Mouse (Mus musculus) heart, postnatal 36 days (tissue): Measurements from ENCODE around the gene Baz1b. TPM values are rescaled to one million over a fixed set of nuclear protein-coding genes. Genes with fewer than 3 reads are reported as not detected.

Experiments
- DNase-seq, 2 experiments: peaks; one replicate each; pipeline ENCODE4 v3.0.0; 2021 to 2022
- intact Hi-C: fragments of 180-260 bp; cut with DNase I; formaldehyde crosslinking; loops from one replicate; pipeline ENCODE4 v1.15.1; 2025
- total RNA-seq, 2 experiments: library from RNA; stranded (reverse); gene quantifications; 2 replicates each; pipeline ENCODE4 v1.2.3; 2021

Baz1b gene
- total RNA-seq, 2 experiments from 2014 or later = 41.4 to 43.0 TPM

DNA sequence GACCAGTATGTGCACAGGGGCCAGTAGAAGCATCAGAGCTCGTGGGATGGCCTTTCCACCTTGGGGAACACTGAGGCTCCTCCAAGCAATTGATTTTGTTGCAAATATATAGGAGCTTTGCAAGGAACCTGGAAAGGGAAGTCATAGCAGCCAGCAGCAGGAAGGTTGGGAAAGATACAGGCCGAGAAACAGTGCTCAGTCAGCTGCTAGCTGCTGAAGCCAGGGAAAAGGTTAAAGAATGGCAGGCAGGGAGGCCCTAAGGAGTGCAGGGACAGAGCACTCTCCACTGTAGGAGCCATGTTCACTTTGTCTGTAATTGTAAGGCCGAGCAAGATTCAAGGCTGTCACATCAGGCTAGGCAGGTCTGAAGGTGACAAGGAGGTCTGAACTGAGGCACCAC, 8.5 kb upstream of the Baz1b start:
- no peak for DNase-seq
- intact Hi-C loops = no loop called here

DNA sequence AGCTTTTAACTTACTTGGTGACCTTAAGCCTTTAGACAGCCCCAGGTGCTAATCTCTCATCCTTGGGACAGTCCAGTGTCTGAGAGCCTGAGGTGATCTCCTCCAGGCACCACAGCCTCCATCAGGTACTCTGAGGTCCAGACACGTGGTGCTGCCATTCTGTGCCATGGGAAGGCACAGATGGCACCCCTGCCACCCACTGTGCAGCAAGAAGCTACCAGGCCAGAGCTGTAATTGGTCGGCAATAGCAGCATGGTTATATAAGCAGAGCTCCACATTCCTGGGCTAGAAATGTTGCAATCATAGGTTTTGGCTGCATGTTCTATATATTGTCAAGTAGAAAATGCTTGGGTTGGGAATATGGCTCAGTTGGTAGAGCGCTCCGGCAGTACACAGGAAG, 8.1 kb upstream of the Baz1b start:
- intact Hi-C loops = no loop called here
- no peak for DNase-seq

DNA sequence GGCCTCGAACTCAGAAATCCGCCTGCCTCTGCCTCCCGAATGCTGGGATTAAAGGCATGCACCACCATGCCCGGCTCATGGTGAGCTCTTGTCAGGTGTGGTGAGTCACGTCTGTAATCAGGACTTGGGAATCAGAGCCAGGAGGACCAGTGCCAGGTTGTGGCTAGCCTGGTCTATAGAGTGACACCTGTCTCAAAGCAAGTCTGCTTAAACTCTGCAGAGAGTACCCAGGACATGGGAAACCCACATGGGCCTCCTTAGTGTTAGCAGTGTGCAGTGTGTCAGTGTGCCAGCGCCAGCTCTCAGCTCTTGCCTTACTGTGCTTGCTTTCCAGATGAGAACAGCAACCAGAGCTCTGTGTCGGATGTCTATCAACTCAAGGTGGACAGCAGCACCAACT, 7.4 kb upstream of the Baz1b start:
- no peak for DNase-seq
- intact Hi-C loops = no loop called here

DNA sequence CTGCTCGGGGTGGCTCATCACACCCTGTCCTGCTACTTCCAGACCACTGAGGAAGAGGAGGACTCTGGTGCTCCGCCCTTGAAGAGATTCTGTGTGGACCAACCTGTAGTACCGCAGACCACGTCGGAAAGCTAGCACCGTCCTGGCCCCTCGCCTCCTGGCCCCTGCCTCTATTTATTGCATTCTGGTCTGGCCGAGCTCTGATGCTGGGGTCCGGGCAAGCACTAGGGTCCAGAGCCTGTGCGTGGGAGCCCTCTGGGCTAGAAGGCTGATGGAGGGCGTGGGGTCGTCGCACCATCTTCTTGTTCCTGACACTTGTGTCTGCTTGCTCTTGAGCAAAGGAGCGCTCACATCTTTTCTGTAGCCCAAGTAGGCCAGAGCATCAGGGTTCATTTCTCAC, 6.3 kb upstream of the Baz1b start:
- intact Hi-C loops = no loop called here
- no peak for DNase-seq

DNA sequence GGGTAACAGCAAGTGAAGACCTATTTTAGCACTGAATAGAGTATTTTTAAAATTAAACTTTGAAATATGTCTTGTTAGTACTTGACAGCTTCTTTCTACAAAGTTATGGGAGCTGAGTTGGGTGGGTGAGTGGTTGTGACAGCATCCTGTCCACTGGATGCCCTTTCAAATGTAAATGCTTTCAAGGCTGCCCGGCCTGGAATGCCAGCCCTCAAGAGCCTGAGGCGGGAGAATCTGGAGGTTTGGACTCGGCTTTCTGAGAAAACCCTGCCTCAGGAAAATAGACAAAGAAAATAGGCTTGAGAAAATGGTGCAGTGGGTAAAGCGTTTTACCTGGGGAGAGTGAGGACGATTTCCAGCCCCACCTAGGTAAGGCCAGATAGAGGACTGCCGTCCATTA, 5.3 kb upstream of the Baz1b start:
- no peak for DNase-seq
- intact Hi-C loops = no loop called here

DNA sequence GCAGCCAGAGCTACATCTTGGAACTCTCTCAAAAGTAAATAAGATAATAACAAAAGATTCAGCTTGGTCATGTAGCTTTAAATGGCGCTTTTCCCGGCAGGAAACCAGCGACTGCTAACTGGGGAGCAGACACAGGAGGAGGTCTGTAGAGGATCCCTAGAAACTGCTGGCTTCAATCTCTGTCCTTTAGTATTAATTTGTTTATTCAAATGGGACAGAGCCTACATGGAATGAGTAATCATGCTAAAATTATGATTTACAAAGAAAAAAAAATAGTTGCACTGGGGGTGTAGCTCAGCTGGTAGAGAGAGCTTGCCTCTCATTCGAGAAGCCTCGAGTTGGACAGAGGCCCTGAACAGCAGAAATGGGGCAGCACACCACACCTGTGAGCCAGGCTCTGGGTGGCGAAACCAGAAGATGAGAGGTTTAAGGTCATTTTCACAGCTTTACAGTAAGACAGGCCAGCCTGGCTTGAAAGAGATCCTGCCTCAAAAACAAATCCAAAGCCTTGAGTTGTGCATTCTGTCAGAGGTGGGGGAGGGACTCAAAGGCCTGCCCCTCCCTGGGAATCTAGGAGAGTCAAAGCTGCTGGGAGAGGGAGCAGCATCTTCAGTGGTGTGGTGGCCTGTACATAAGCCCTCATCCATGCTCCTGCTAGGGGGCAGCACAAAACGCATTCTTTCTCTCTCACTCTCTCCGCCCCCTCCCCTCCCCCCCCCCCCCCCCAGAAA, 3.8 kb upstream of the Baz1b start:
- intact Hi-C loops = no loop called here

DNA sequence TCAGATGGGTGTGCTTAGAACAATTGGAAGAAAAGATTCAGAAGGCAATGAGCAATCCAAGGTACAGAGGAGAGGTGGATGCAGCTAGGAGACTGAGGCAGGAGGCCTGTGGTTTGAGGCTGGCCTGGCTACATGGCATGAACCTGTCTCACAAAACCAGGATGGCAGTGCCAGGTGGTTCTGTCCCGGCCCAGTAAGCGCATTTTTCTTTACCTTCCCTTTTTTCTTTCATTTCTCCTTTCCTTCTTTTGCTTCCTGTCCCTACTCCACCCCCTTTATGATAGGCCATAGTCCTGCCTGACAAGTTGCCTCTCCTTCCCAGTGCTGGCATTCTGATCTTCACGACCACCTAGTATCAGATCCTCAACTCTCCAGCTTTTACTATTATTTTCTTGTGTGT, 2.0 kb upstream of the Baz1b start:
- intact Hi-C loops = loop anchor here (1.0 to 5.0 kb wide), 2 partner anchors 16 to 123 kb away; partner anchors contain the start of genes Bud23 and Dnajc30
- DNase-seq = no peak

More for the DNA sequence above, 3.8 kb upstream of the Baz1b start:
- DNase-seq = no peak

DNA sequence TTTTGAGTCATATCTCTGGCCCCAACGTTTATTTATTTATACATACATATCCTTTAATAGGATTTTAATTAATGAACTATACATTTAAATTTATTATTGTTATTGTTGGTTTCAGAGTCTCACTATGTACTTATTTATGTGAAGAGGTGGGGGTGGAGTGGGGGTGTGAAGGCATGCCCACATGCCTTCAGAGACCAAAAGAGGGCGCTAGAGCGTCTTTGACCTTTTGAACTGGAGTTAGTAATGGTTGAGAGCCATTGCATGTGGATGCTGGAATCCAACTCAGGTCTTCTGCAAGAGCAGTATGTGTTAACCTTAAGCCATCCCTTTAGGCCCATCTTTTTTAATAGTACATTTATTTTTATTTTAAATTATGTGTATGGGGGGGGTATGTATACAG, 1.5 kb upstream of the Baz1b start:
- intact Hi-C loops = loop anchor here (1.0 to 5.0 kb wide), 2 partner anchors 16 to 123 kb away; partner anchors contain the start of genes Bud23 and Dnajc30
- DNase-seq = no peak

DNA sequence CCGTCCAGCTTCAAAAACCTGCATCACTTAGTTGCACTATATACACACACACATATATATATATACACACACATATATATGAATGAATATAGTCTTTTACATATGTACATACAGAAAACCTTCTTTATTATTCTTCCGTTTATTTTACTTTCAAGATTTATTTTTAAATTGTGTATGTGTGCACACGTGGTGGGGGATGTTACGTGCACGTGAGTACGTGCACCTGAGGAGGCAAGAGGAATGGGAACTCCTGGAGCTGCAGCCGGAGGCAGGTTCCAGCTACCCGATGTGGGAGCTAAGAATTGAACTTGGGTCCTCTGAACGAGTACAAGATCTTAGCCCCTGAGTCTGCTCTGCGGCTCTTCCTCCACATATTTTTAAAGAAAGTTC, 838 bp upstream of the Baz1b start:
- no peak for DNase-seq
- intact Hi-C loops = loop anchor here (5.0 kb wide), 1 partner anchor 124 kb away; the partner anchor contains the start of genes Bud23 and Dnajc30

DNA sequence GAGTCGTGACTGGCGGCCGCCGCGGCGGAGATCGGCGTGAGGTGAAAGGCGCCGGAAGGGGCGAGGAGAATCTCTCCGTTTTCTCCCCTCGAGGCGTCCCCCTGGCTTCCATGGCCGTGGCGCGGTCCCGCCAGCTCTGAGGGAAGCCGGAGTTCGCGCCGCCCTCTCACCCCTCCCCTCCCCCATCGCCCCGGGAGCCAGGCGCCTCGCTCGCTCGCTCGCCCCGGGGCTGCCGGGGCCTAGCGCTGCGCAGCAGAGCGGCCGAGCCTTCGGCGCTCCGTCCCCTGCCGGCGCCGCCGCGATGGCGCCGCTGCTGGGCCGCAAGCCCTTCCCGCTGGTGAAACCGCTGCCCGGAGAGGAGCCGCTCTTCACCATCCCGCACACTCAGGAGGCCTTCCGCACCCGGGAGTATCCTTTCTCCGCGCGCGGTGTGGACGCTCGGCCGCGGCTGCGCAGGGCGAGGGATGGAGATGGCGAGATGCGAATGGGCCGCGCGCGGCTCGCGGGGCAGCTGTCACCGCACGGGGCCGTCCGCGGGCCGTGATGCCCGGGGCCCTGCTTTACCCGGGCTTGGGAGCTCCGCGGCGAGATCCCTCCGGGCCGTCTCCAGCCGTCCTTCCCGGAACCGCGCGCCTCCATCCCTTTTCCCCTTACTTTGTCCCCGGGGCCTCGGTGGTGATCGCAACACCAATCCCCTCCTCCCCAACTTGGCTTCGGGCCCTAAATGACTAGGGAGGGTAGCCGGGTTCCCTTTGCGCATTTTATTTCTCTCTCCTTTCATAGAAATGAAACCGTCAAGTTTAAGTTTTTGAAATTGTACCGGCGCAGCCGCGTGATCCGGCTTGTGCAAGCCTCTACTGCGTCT, 517 bp downstream of the Baz1b start:
- intact Hi-C loops = loop anchor here (2.0 to 5.0 kb wide), 2 partner anchors 125 to 173 kb away; partner anchors contain the start of genes Bud23 and Dnajc30
- DNase-seq = peak in 1 of 2 experiments; percentile 35

DNA sequence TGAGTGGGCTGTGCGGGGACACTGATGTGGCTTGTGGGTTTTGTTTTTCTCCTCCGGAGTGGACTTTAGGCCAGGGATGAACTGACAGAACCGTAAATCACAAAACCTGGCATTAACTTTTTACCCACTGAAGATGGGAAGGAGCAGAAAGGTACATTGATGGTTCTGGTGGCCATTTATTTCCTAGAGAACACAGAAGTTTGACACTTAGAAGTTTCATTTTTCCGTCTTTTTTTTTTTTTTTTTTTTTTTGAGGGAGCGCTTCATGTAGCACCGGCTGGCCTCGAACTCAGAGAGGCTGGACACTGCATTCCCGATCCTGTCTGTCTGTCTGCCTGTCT, 1.1 kb downstream of the Baz1b start:
- DNase-seq = no peak
- intact Hi-C loops = loop anchor here (2.0 to 5.0 kb wide), 2 partner anchors 126 to 173 kb away; partner anchors contain the start of genes Bud23 and Dnajc30

DNA sequence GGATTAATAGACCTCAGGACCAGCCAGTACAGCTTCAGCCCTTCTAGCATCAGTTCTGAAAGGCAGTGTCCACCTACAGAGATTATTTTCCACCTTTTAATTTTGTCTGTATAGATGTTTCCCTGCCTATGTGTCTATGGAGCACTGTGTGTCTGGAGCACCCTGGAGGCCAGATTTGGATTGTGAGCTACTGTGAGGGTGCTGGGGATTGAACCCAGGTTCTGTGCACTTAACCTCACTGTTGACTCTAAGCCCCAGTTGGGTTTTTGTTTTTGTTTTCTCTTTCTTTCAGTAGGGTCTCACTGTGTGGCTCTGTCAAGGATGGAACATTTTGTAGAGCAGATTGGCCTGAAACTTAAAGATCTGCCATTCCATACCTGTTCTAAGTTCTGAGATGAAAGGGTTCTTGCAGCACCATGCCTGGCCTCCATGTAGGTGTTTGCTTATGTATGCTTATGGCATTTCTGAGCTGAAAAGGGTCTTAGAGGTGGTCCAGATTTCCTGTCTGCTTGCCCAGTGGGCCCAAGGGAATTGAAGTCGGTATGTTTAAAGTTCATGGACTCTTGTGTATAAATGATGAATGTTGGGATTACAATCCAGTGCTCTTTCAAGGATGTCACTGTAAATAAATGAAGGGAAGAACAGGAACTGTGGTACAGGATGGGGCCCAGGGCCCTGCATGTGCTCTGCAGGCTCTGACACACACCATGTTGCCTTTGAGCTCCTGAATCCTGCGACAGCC, 2.4 kb downstream of the Baz1b start:
- no peak for DNase-seq
- intact Hi-C loops = loop anchor here (2.0 to 5.0 kb wide), 3 partner anchors 41 to 175 kb away; partner anchors contain the start of genes Bud23, Dnajc30 and Tbl2

DNA sequence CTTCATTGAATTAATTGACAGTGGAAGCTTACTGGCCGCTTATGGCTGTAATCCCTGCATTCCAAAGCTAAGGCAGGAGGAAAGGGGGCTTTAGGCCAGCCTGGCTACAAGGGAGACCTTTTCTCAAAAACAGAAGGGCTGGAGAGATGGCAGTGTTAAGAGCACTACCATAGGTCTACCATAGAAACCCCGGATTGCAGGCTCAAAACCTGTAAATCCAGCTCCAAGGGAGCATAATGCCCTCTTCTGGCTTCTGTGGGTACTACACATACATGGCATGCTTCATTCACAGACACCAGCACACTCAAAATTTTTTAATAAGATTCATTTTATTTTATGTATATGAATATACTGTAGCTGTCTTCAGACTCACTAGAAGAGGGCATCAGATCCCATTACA, 4.6 kb downstream of the Baz1b start:
- intact Hi-C loops = loop anchor here (1.0 to 2.0 kb wide), 2 partner anchors 43 to 73 kb away; partner anchors contain the start of gene Tbl2
- peak; percentile 65 to 71 for DNase-seq

DNA sequence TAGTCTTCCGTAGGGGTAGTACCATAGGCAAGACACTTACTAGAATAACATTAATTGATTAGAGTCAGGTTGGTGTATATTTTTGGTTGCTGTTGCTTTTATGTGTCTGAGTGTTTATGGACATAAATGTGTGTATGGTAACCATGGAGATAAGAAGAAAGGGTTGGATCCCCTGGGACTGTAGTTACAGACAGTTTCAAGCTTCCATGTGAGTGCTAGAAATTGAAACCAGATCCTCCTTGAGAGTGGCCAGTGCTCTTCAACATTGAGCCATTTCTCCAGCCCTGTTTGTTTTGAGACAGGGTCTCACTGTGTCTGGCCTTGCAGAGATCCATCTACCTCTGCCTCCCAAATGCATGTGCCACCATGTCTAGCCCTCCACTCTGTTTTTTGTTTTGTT, 5.4 kb downstream of the Baz1b start:
- no peak for DNase-seq
- intact Hi-C loops = no loop called here

DNA sequence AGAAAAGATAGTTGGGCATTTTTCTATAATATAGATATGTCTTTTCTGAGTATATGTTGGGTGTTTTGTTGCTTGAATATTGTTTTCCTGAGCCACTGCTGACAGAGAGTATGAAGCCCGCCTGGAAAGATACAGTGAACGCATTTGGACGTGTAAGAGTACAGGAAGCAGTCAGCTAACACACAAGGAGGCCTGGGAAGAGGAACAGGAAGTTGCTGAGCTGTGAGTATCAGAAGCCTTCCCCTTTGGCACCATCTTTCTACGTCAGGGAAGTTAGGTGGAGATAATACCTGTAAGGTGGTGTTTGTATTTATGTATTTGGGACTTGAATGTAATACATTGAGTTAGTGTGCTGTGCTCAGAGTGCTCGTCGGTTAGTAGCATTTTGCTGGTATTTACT, 9.3 kb downstream of the Baz1b start:
- no peak for DNase-seq
- intact Hi-C loops = no loop called here

DNA sequence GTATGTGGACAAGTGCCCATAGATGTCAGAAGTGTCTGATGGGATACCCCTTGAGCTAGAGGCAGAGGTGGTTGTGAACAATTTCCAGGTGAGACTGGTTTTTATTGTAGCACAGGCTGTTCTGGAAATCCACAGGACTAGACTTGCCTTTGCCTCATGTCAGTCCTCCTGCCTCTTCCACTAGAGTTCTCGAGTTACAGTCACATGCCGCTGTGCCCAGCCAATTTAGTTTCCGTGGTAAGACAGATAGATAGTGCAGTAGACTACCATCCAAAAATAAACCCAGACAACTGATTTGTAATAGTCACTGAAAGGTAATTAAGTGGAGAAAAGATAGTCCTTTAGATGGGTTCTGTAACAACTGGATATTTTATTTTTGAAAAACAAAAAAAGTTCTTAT, 15.7 kb downstream of the Baz1b start:
- intact Hi-C loops = no loop called here
- DNase-seq = peak in 1 of 2 experiments; percentile 21

DNA sequence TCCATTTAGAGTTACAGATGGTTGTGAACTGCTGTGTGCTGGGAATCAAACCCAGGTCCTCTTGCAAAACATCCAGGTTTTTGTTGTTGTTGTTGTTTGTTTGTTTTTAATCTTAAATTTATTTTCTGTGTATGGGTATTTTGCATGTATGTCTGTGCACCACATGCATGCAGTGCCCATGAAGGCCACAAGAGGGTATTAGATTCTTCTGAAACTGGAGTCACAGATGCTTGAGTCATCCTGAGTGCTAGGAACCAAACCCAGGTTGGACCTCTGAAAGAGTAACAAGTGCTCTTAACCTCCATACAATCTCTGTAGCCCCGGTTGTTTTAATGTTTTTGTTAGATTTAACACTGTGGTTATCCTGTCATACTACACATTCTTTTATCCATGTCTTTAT, 21.1 kb downstream of the Baz1b start:
- intact Hi-C loops = no loop called here
- no peak for DNase-seq

DNA sequence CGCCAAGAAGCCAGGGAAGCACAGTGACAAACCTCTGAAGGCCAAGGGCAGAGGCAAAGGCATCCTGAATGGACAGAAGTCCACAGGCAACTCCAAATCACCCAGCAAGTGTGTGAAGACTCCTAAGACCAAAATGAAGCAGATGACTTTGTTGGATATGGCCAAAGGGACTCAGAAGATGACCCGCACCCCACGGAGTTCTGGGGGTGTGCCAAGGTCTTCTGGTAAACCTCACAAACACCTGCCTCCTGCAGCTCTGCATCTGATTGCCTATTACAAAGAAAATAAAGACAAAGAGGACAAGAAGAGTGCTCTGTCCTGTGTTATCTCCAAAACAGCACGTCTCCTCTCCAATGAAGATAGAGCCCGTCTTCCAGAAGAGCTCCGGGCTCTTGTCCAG, 29.8 kb downstream of the Baz1b start:
- DNase-seq = no peak
- intact Hi-C loops = no loop called here

DNA sequence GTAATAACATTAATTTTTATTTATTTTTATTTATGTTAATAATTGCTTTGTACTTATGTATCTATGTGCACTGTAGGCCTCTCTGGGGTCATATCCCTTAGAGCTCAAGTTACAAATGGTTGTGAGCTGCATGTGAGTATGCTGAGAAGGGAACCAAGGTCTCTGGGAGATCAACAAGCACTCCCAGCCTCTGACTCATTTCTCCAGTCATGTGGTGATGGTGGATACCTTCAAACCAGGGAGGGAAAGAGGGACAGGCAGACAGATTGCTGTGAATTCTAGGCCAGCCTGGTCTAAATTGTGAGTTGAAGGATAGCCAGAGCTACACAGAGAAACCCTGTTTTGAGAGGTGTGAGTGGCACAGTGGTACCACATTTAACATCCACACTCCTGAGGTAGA, 33.9 kb downstream of the Baz1b start:
- DNase-seq = no peak
- intact Hi-C loops = no loop called here

DNA sequence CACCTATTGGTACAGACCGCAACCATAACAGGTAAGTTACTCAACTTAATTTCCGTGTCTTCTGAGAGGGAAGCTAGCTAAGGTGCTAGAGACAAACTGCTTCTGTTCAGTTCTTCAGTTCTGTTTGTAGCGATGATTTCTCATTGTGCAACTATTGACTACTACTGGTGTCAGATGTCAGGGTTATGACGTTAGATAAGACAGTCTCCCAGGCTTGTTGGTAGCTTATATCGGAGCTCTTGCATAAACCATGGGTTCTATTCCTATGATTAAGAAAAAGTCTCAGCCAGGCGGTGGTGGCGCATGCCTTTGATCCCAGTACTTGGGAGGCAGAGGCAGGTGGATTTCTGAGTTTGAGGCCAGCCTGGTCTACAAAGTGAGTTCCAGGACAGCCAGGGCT, 35.0 kb downstream of the Baz1b start:
- intact Hi-C loops = no loop called here
- no peak for DNase-seq

DNA sequence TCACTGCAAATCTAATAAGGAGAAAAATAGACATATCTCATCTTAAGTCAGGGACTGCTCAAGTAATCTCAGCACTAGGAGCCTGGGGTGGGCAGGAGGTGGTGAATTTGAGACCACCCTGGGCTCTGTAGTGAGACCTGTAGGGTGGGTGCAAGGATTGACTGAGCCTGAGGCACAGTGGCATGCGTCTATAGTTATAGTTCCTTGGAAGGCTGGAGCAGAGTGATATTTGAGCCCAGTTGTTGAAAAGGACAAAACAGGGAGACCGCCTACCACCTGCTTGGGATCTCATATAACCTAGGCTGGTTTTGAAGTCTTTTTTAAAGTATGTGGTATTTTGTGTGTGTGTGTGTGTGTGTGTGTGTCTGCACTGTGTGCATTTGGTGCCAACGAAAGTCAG, 37.1 kb downstream of the Baz1b start:
- DNase-seq = no peak
- intact Hi-C loops = no loop called here
